Mouse (Mus musculus): ENCODE measurements at regions not wholly inside any gene's neighbourhood (a gene's known extent, or its start where the extent isn't known, plus 50 kb on each side); places are given as distances from the start of the nearest gene placed in this dataset.

DNA sequence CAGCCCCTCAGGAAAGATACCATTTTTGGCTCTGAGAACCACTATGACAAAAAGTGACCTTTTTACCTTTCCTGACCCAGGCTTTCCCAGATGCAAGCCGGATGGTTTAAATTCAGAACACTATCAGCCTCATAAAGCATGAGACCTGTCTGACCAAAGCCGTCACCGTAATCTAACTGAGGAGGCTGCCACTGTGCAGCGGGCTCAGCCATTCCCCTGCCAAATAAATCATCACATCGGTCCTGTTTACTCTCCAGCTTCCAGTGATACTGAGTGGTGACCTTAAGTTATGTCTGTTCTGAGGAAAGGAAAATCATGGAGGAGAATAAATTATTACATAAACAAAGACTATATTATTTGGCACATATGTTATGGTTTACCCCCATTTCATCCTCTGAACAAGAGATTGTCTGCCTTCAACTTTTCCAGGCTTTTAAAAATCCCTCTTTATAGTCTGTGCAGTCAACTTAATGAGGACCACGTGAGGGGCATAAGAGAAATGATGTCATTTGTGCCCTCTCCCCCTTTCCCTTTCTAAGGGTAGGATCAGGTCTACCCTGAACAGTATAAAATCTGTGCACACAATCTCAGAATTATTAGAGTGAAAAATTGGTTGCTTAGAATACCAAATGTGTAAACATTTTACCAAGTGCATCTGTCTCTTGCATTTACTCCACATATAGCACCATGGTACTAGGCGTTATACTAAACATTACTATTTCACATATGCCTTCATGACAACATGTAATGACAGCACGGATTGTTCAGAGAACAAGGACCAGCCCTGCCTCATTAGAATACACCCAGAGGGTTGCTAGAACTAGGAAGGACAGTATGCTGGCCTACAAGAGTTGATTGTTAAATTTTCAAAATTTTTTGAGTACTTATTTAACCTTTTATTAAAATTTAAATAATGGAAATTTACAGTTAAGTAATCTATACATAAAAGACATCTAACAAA is 401.9 kb upstream of the Xrcc4 start:
- no peak for DNase-seq

DNA sequence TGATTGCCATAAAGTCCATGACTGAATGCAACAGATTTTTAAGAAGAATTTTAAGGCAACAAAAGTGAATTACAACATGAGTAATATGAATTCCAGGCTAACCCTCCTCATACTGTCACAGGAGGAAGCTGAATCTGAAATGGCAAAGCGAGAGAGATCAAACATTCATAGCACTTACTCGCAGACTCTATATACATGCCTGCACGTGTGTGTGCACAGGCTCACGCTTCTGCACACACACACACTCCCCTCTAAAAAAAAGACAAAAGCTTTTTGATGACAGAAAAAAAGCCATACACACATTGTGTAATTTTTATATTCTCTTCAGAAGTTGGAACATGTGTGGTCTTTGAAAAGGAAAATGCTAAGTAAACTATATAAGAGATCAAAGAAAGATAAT is 391.1 kb upstream of the Xrcc4 start:
- no peak for DNase-seq

DNA sequence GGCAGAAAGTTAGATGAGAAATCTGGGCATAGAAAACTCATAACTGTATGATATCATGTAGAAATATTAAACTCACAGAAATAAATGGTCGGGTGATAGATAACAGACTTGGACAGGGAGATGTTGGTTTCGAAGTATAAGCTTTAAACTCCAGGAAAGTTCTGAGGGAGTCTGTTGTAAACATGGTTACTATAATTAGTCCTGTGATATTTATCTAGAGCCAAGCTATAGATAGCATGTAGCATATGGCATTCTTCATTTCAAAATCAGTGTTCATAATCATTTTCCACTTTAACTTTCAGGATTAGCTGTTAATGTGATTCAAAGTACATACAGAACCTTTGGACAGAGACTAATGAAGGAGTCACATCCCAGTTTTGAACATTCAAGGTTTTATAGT is 387.5 kb upstream of the Xrcc4 start:
- DNase-seq = no peak

DNA sequence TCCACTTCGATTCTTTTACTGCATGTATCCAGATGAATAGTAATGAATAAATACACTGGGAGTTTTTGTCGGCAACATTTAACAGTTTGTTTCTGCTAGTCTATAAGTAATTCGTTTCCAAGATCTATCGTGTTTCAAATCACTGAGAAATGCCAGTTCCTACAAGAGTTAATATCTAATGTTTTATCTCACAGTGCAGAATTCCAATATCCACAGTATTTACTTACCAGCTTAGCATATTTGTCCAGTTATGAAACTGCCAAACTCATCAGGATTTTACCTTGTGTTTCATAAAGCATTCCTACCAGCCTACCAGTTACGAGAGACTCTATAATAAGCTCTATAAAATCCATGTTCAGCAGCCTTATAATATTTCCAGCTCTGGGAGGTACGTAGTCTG is 385.1 kb upstream of the Xrcc4 start:
- DNase-seq = no peak

DNA sequence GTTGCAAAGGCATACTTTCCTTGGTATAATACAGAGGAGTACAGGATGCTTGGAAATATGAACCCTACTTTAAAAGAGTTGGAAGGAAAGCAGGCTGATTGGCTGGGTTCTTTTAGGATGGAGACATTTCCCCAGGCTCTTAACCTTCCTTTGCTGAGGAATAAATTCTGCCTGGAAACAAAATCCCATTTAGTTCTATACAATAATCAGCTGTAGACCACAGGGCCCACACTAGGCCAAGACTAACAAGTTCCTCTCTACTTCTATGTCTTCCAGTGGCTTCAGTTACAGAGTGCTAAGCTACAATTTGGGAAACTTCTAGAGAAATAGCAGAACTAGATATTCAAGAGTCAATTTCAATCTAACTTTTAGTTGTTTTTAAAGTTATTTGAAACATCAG is 384.6 kb upstream of the Xrcc4 start:
- DNase-seq = no peak

DNA sequence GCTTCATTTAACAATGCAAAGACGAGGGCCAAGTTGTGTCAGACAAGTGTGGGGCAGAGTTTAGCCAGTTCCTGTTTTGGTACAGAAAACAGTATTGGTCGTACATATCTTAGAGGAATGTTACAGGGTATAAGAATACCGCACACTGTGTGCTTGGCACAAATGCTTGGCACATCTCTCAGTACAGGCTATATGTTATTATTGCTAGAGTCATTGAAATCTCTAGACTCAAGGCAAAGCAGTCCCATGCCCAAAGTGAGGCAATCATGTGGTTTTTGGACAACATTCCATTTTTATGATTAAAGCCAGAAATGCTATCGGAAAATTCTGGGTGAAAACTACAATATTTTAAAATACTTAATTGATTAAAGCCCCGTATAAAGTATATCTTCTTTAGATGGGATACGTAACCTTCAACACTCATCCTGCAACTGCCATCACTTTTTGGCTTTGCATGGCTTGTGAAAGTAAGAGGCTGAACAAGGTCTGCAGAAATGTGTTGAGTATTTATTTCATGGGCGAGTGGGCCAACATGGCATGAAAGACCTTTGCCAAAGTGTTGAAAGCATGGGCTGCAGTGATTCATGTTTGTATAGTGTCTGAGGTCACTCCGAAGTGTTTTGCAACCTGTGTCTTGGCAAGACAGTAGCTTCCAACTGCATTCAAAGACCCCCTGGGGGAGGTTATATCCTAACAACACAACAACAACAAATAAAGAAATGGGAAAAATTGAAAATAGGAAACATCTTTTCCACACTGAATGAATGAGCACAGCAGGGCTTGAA is 383.8 kb upstream of the Xrcc4 start:
- no peak for DNase-seq

DNA sequence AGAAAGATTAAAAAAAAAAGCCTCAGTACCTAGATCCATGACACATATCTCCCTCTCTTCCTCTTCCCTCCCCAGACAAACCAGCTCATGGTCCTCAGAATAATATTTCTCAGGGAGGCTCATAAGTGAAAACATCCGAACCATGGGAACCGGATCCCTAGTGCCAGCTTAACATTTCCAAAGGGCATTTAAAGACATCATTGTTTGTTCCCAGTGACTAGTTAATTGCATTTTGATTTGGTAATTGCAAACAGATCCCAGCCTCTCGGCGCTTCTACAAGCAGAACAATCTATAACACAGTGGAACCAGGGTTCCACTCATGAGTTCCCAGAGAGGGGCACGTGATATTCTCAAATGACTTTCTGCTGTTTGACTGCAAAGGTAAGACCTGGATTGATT is 376.7 kb upstream of the Xrcc4 start:
- no peak for DNase-seq

DNA sequence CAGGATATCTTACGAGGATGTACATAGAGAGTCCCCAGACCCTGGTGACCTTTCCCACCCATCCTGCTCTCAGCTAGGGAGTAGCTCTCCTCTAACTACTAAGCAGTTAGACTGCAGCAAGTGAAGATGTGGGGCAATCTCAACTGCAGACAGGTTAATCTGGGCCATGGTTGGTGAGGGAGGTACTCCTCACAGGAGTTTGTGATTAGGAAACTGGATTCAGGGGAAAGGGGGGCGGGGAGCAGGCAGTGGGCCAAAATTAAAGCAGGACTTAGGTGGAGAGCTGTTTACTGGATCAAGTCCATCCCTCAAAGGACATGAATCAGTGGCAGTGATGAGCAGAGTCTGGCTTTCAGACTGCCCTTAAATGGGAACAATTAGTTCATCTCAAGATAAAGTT is 374.6 kb upstream of the Xrcc4 start:
- peak; percentile 3 for DNase-seq

DNA sequence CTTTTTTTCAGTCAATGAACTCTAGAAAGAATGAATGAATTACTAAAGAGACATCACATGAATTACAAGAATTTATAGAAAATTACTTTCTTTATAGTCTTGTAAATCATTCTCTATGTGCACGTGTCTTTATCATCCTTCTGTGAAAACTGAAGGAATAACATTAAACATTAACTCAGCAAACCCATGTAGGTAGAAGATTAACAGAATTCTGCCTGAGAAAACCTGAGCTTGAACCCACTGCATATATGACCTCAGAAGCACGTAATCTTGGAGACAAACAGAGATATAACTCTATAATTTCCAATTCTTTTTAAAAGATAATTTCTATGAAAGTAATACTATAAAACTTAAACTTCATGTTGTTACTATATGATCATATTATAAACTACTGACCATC is 374.0 kb upstream of the Xrcc4 start:
- no peak for DNase-seq

DNA sequence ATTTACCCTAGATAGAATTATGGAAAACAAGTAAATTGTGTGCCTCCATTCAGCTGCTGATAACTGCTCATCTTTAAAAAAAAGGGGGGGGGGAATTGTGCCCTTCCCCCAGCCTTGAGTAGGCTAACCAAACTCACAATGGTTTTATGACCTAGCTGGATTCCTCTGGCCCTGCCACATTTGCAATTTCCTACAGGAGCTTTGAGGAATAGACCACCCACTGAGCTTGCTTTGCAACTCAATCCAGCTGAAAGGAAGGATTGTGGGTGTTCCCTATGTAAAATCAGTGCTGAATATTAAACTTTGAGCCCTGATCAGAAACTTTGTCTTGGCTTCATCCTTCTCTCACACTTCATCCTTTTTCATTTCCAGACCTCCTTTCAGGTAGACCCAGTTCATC is 365.2 kb upstream of the Xrcc4 start:
- DNase-seq = no peak

DNA sequence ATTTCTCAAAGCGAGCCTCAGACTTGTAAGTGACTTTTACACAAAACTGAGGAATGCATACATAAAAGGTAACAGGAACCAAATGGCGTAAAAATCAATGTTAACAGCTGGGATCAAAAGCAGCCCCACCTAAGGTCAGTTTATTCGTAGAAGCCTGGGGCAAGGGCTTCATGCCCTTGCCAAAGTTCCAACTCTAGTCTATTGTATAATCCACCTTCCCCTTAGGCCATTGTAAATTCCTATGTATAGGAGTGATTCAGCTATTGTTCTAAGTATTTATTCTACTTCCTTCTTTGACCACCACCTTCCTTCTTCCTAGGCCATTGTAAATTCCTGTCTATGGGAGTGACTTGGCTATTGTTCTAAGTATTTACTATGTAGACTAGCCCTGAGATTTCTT is 337.5 kb upstream of the Xrcc4 start:
- no peak for DNase-seq

DNA sequence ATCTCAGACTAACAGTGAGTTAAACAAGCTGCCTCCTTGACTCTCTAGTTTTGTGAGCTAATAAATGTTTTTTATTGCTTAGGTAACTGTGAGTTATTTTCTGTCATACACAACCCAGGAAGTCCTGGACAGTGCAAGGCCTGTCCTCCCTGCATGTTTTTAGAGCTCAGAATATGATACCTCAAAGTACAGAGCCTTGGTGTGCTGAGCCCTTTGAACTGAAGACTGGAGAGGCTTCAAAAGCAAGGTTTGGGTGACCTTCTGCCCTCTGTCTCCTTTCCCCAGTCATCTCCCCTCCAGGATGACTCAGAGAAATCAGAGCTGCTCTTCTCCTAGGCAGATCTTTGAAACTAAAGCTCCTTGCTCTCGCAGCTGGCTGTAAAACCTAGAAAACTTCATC is 336.0 kb upstream of the Xrcc4 start:
- no peak for DNase-seq

DNA sequence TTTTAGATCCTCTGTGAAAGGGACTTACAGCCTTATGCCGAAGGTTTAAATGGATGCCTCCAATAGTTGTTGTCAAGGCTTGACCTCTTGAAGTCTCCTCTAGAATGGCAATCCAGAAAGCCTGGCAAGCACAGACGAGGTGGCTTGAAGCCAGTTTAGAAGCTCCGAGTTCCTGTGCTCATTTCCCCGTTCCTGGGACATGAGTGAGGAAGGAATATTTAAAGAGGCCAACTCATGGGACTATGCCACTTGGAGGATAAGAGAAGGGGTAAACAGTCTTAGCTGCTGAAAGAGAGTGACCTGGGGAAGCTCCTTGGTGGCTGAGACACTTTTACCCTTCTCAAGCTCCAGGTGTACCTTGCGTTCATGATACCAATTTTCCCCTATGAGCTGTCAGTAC is 335.1 kb upstream of the Xrcc4 start:
- DNase-seq = peak; percentile 10

DNA sequence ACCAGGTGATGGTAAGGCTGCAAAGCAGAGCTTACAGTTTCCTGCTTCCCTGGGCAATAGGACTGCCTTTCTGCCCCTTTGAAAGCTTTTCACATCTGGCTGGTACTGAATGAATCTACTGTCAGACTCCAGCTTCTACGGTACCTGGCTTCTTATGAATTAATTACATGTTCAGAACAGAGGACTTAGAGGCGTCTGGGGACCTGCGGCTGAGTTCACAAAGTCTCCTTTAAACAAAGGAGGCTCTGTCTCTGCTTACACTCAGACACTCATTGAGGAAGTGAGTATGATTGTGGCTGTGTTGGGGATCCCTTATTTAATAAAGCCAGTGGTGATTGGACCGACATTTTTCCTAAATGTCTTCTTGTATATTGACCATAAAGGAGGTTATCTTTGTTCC is 331.6 kb upstream of the Xrcc4 start:
- DNase-seq = no peak

DNA sequence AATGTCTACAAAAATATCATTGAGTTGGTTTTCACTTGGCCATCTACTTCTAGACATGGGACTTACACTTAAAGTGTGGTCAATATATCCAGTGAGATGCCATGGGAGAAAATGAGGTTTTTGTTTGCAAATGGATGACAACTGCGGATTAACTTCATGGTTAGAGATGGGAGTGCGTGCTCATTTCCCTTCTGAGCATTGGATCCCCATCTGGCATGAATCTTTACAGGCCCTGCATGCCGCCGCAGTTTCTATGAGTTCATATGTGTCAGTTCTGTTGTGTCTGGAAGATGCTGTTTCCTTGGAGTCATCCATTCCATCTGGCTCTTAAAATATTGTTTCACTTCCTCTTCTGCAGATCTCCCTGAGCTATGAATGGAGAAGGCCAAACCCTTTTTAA is 315.0 kb upstream of the Xrcc4 start:
- DNase-seq = no peak

DNA sequence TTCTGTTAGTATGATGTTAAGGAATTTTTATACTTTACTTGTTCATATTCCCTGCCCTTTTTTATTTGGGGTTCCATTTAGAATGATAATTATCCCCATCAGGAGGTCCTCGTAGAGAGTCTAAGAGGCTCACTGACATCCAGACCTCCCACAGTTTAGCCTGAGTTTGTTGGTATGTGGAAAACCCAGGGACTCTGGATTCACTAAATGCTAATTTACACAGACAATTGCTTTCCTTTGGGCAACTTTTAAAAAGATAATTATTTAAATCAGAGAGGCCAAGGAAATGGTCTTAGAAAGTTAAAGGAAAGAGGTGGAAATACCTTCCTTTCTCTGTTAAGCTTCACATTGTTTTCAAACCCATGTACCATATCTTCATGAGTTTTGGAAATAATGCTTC is 312.7 kb upstream of the Xrcc4 start:
- no peak for DNase-seq

DNA sequence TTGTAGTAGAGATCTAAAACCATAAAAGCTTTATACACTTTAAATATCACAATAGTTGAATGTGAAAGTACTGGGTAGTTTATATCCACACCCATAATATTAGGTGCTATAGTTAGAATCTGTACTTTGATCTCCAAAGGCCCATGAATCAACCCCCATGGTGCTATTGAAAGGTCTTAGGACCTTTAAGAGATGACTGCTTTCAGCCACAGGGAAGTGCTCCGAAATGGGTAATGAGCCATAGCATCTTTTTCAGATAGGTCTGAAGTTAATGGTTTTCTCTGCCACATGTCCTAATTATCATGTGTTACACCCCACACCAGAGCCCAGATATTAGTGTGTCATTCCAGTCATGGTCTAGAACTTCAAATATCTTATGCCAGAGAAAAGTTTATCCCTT is 312.1 kb upstream of the Xrcc4 start:
- no peak for DNase-seq

DNA sequence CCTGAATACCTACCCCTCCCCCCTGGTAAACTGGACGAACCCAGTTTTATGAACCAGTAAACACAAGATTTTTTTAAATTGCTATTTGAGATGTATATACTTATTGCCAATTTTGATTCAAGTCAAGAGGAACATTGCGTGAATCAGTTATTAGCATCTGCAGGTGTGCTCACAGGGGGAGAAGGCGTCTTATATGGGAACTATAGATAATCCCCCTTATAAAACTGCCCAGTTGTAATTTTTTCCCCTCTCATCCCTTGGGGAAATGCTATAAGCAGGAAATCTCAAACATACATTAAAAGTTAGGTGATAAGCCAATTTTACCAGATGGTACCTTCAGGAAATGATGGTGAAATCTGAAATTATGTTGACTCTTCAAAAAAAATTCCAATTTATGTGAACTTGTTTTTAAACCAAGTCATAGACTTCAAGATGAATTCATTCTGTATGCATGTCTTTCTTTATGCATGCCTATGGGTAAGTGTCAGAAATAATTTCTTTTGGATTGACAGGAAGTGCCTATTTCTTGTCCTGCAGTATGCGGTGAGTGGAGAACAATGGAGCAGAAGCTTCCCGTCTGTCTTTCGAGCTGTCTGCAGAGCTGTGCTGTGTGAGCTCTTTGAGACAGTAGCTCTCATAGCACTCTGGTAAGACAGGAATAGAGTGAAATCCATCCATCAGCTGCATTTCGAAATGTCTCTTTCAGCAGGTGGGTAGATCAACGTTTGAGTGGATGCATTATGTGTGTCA is 306.0 kb upstream of the Xrcc4 start:
- no peak for DNase-seq

DNA sequence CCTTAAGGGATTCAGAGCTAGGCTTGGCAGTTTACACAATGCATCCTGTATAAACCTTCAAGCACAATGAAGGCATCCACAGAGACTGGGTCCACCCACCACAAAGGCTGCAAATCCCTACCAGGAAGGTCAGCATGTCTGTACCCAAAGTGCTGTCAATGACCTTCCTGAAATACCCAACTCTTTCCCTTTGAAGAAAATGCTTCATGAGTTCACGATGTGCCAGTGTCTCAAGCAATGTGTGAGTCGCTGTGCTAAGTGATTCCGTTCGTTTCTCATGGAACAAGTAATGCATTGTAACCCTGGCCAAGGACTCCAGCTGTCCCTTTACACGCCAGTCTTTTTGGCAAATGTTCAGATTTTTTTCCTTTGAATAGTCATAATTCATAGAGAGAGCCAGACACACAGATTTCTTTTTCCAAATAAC is 305.4 kb upstream of the Xrcc4 start:
- peak; percentile 23 for DNase-seq

DNA sequence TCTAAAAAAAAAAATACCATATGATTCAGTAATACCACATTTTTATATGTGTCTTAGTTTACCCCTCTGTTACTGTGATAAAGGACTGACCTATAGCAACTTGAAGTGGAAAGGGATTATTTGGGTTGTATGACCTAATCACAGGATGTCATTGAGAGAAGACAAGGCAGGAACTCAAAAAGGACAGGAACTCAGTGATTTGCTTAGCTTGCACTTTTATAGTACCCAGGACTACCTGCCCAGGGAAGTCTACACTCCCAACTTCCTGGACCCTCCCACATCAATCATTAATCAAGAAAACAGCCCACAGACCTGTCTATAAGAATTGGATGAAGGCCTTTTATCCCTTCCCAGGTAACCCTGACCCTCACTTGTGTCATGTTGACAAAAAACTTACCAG is 303.0 kb upstream of the Xrcc4 start:
- no peak for DNase-seq

DNA sequence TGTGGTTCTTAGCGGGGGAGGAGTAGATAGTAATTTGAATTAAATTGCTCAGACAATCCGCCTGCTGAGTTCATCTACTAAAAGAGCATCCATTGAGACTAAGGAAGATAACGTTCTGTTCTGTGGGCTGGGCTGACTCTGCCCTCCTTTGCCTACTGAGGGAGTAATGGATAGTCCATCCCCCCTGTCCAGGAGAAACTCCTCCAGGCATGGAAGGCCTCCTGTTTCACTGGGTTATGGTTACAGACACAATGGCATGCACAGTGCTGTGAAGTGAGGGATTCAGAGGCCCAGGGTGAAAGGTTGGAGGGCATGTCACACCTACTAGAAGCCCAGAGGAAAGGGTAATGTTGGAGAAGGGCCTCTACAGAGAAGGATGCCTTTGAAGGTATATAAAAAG is 287.2 kb upstream of the Xrcc4 start:
- no peak for DNase-seq

DNA sequence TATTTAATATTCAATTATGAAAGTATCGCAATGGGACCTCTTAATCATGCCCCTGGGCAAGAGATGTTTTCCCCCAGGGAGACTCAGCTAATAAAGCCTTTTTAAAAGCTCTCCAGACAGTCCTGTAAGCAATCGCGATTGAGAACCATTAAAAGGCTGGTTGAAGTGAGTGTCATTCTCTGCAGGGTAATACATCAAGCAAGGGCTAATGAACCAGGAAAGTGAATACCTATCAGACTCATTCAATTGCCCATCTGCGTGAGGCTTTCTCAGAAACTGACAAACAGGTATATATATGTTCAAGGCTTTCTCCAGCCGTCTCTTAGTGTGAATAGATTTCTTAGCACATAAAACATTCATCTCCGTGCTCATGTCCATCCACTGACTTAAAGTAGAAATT is 286.8 kb upstream of the Xrcc4 start:
- no peak for DNase-seq

DNA sequence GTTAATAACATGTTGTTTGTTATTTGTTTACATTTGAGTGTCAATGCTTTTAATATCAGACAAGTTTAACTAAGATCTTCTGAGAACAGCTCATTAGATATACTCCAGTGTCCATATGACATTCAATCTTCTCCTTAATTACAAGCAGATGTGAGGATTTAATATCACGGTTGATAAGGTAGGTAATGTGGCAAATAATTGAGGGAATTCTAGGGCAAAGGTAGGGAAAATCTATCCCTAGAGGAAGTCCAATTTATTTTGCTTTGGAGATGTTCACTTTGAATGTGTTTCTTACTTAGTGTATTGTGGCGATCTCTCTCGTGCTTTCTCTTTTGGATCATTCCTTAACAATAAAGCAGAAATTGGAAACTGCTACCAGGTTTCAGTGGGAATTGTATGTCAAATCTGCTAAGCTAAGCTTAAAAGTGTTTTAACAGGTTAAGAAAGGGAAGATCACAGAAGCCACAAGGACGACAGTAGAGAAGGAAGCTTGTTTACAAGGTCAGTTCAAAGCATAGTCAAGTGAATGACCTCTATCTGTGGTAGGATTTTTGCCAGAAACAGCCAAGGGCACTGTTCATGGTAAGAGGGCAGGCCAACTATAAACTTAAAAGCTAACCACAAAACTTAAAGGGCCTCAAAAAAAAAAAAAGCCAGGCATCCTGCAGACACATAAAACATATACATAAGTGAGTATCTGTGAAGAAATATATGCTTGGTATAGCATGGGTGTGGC is 282.2 kb upstream of the Xrcc4 start:
- DNase-seq = no peak
